Mouse (Mus musculus) hindbrain, embryonic 13.5 days (tissue): ENCODE results near the gene Kcnq5. TPM values are rescaled to one million over a fixed set of nuclear protein-coding genes. Genes with fewer than 3 reads are reported as not detected.
A peak's percentile ranks its signal among the peaks of the same experiment; 100 is the strongest.
"Not testable (repeated sequence)": the region's sequence is repeated elsewhere in the genome, so short reads cannot be mapped to it uniquely, and the experiment has no call there.

ENCODE experiments used
- ATAC-seq: fragments of 200-750 bp; cut with Nextera tagmentation; 2 replicates; pipeline ENCODE4 v1.8.0; 2017; ENCODE audit warnings: moderate TSS enrichment; ENCODE audit not compliant: low FRiP score
- H3K27ac ChIP-seq: fragments of 300-500 bp; sonication (generic); 2 replicates; pipeline ENCODE4 v1.5.1; 2015; ENCODE audit warnings: inconsistent platforms, mild to moderate bottlenecking, moderate library complexity
- H3K27me3 ChIP-seq: fragments of 300-500 bp; sonication (generic); 2 replicates; pipeline ENCODE4 v1.6.1; 2015; ENCODE audit warnings: mild to moderate bottlenecking, inconsistent platforms
- H3K36me3 ChIP-seq: fragments of 300-500 bp; sonication (generic); 2 replicates; pipeline ENCODE4 v1.6.1; 2015; ENCODE audit warnings: mild to moderate bottlenecking, inconsistent platforms
- H3K4me1 ChIP-seq: fragments of 300-500 bp; sonication (generic); replicated peaks from 2 replicates; pipeline ENCODE4 v1.6.1; 2015; ENCODE audit warnings: inconsistent platforms
- H3K4me2 ChIP-seq: fragments of 300-500 bp; sonication (generic); 2 replicates; pipeline ENCODE4 v1.6.1; 2015; ENCODE audit warnings: inconsistent platforms, mild to moderate bottlenecking, moderate library complexity
- H3K4me3 ChIP-seq: fragments of 300-500 bp; sonication (generic); 2 replicates; pipeline ENCODE4 v1.5.1; 2015; ENCODE audit warnings: mild to moderate bottlenecking, inconsistent platforms
- H3K9ac ChIP-seq: fragments of 300-500 bp; sonication (generic); 2 replicates; pipeline ENCODE4 v1.6.1; 2015; ENCODE audit warnings: mild to moderate bottlenecking, inconsistent platforms
- H3K9me3 ChIP-seq: fragments of 300-500 bp; sonication (generic); 2 replicates; pipeline ENCODE4 v1.6.1; 2016; ENCODE audit warnings: inconsistent platforms
- WGBS: fragments of 180-500 bp; shearing (Covaris S2); methylation state at CpG from one replicate; pipeline ENCODE4 v1.1.7; 2015; 5-methylcytosine and 5-hydroxymethylcytosine counted together
- polyA plus RNA-seq: library from polyadenylated mRNA; unstranded; fragments of >200 nt; fragmentation: Nextera tagmentation; extraction: Ambion mirVana; gene quantifications from 2 replicates; pipeline ENCODE4 v1.2.1, GENCODE M21; 2015

Gene Kcnq5
- polyA plus RNA-seq, 1 experiment from 2014 or later, result 1.1 TPM

GRCm38 (mm10) chr1:21428079-21428478 is 533.7 kb downstream of the Kcnq5 start:
- Histone ChIP-seq H3K4me1 (no peaks in the 10 kb centered on the region), H3K4me2 (no peak overlapping the region), H3K9ac (no peak overlapping the region), H3K36me3 (no peaks in the 10 kb centered on the region), H3K27ac (no peak overlapping the region), H3K27me3 (no peaks in the 10 kb centered on the region), H3K4me3 (no peak overlapping the region), H3K9me3 (no peaks in the 10 kb centered on the region)
- no peak for ATAC-seq
- whole genome bisulfite sequencing, result 70% methylated on average over 4 of the region's 4 CpGs

- no peak overlapping the region for H3K27ac ChIP-seq
- H3K4me3 ChIP-seq, result no peak overlapping the region
- H3K4me2 ChIP-seq, result no peak overlapping the region
- H3K36me3 ChIP-seq, result no peaks in the 10 kb centered on the region
- no peaks in the 10 kb centered on the region for H3K4me1 ChIP-seq
- H3K27me3 ChIP-seq, result no peaks in the 10 kb centered on the region
- no peaks in the 10 kb centered on the region for H3K9me3 ChIP-seq
- H3K9ac ChIP-seq, result no peak overlapping the region
- 91% methylated on average over 2 of the region's 2 CpGs for WGBS
- ATAC-seq, result no peak
Observed at GRCm38 (mm10) chr1:21425654-21426053, 536.1 kb downstream of the Kcnq5 start.

- no peaks in the 10 kb centered on the region for H3K9me3 ChIP-seq
- H3K4me2 ChIP-seq, result no peak overlapping the region
- no peaks in the 10 kb centered on the region for H3K4me1 ChIP-seq
- H3K4me3 ChIP-seq, result no peak overlapping the region
- no peaks in the 10 kb centered on the region for H3K36me3 ChIP-seq
- no peak for ATAC-seq
- no peak overlapping the region for H3K9ac ChIP-seq
- no peak overlapping the region for H3K27ac ChIP-seq
- no peaks in the 10 kb centered on the region for H3K27me3 ChIP-seq
Observed at GRCm38 (mm10) chr1:21419370-21419769, 542.4 kb downstream of the Kcnq5 start.

- Histone ChIP-seq H3K27ac (no peak overlapping the region), H3K4me3 (no peak overlapping the region), H3K9ac (no peak overlapping the region), H3K4me2 (no peak overlapping the region), H3K36me3 (no peaks in the 10 kb centered on the region), H3K27me3 (no peaks in the 10 kb centered on the region), H3K9me3 (no peaks in the 10 kb centered on the region), H3K4me1 (peaks cover 8% of the 10 kb centered on the region; the same call in 1 of the 2 replicates)
- 0 out of 2 replicates have a peak, but pooled peaks have one; percentile 1 for ATAC-seq
- WGBS, result 88% methylated on average over 2 of the region's 2 CpGs
Observed at GRCm38 (mm10) chr1:21412197-21412555, 549.6 kb downstream of the Kcnq5 start.

- Histone ChIP-seq H3K27me3 (no peaks in the 10 kb centered on the region), H3K4me1 (peaks cover 8% of the 10 kb centered on the region; the same call in 1 of the 2 replicates), H3K4me3 (no peak overlapping the region), H3K4me2 (no peak overlapping the region), H3K9me3 (no peaks in the 10 kb centered on the region), H3K9ac (no peak overlapping the region), H3K36me3 (no peaks in the 10 kb centered on the region), H3K27ac (no peak overlapping the region)
- 53% methylated on average over 18 of the region's 18 CpGs for WGBS
- peak; percentile 92 for ATAC-seq
Observed at GRCm38 (mm10) chr1:21411331-21412196, 550.2 kb downstream of the Kcnq5 start.

GRCm38 (mm10) chr1:21407266-21407665 is 554.5 kb downstream of the Kcnq5 start:
- H3K27ac ChIP-seq, result no peak overlapping the region
- H3K9ac ChIP-seq, result no peak overlapping the region
- H3K27me3 ChIP-seq, result no peaks in the 10 kb centered on the region
- no peak overlapping the region for H3K4me2 ChIP-seq
- 53% methylated on average over 2 of the region's 2 CpGs for WGBS
- peaks cover 8% of the 10 kb centered on the region; the same call in 1 of the 2 replicates for H3K4me1 ChIP-seq
- no peak for ATAC-seq
- no peak overlapping the region for H3K4me3 ChIP-seq
- H3K36me3 ChIP-seq, result no peaks in the 10 kb centered on the region
- H3K9me3 ChIP-seq, result no peaks in the 10 kb centered on the region

GRCm38 (mm10) chr1:21402804-21403203 is 558.9 kb downstream of the Kcnq5 start:
- WGBS, result 84% methylated on average over 8 of the region's 8 CpGs
- H3K9ac ChIP-seq, result no peak overlapping the region
- no peaks in the 10 kb centered on the region for H3K4me1 ChIP-seq
- H3K27me3 ChIP-seq, result no peaks in the 10 kb centered on the region
- no peaks in the 10 kb centered on the region for H3K9me3 ChIP-seq
- no peak overlapping the region for H3K4me2 ChIP-seq
- no peak overlapping the region for H3K4me3 ChIP-seq
- no peaks in the 10 kb centered on the region for H3K36me3 ChIP-seq
- H3K27ac ChIP-seq, result no peak overlapping the region
- ATAC-seq, result no peak

- H3K36me3 ChIP-seq, result no peaks in the 10 kb centered on the region
- H3K27ac ChIP-seq, result no peak overlapping the region
- H3K4me3 ChIP-seq, result no peak overlapping the region
- WGBS, result 84% methylated on average over 6 of the region's 6 CpGs
- no peaks in the 10 kb centered on the region for H3K27me3 ChIP-seq
- H3K4me2 ChIP-seq, result no peak overlapping the region
- H3K4me1 ChIP-seq, result no peaks in the 10 kb centered on the region
- H3K9me3 ChIP-seq, result no peaks in the 10 kb centered on the region
- no peak overlapping the region for H3K9ac ChIP-seq
- ATAC-seq, result no peak
Observed at GRCm38 (mm10) chr1:21391138-21391671, 570.5 kb downstream of the Kcnq5 start.

GRCm38 (mm10) chr1:21383256-21383655 is 578.5 kb downstream of the Kcnq5 start, which contains the start of gene Khdc1b:
Gene Khdc1b (plus strand): TSS chr1:21383556.
- Histone ChIP-seq H3K36me3 (no peaks in the 10 kb centered on the region), H3K27ac (no peak within 1 kb of the TSS), H3K4me1 (no peaks in the 10 kb centered on the region), H3K9me3 (no peaks in the 10 kb centered on the region), H3K4me3 (no peak within 1 kb of the TSS), H3K9ac (no peak within 1 kb of the TSS), H3K27me3 (no peaks in the 10 kb centered on the region), H3K4me2 (no peak within 1 kb of the TSS)
- ATAC-seq, result no peak
- 97% methylated on average over 1 of the region's 1 CpGs for WGBS

- not testable (repeated sequence) for ATAC-seq, H3K9me3 ChIP-seq, H3K4me2 ChIP-seq, H3K27me3 ChIP-seq, H3K36me3 ChIP-seq, H3K4me1 ChIP-seq, H3K27ac ChIP-seq, H3K4me3 ChIP-seq, H3K9ac ChIP-seq
- WGBS, result 64% methylated on average over 1 of the region's 1 CpGs
Observed at GRCm38 (mm10) chr1:21368031-21368430, 593.7 kb downstream of the Kcnq5 start, which contains the start of gene Khdc1c. Gene Khdc1c (plus strand): TSS chr1:21368331.

GRCm38 (mm10) chr1:21349341-21349740 is 612.4 kb downstream of the Kcnq5 start, which contains the start of gene Khdc1a:
Gene Khdc1a (plus strand): TSS chr1:21349641.
- Histone ChIP-seq H3K4me1 (no peaks in the 10 kb centered on the region), H3K4me3 (no peak within 1 kb of the TSS), H3K27ac (no peak within 1 kb of the TSS), H3K36me3 (no peaks in the 10 kb centered on the region), H3K9me3 (no peaks in the 10 kb centered on the region), H3K9ac (no peak within 1 kb of the TSS), H3K4me2 (no peak within 1 kb of the TSS), H3K27me3 (no peaks in the 10 kb centered on the region)
- WGBS, result 74% methylated on average over 2 of the region's 2 CpGs
- ATAC-seq, result no peak
